Mouse (Mus musculus): Measurements from ENCODE around the gene Krt10. TPM values are rescaled to one million over a fixed set of nuclear protein-coding genes. Genes with fewer than 3 reads are reported as not detected.

Gene Krt10
- polyA plus RNA-seq, 1 experiment, result 11.0 TPM

GRCm38 (mm10) chr11:99369853-99370451 is 19.2 kb downstream of the Krt10 start:
- no peak for DNase-seq (ENCODE audit: low spot score)

DNA sequence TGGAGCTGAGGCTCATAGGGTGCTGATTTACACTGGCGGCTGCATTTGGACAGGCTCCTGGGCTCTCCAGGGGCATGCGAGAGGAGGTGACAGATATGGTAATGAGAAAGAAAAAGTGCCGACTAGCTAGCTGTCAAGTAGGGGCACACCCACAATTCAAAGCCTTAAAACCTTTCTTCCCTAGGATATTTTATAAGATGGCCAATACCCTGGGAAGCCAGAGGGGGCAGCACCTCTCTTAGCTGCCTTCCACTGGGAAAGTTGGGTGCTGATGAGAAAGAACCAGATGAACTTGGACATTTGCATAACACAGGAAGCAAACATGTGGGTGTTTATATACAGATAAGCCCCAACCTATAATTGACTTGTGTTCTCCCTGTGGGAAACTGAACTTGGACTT is 19.9 kb downstream of the Krt10 start:
- no peak for DNase-seq (ENCODE audit: low spot score)

DNA sequence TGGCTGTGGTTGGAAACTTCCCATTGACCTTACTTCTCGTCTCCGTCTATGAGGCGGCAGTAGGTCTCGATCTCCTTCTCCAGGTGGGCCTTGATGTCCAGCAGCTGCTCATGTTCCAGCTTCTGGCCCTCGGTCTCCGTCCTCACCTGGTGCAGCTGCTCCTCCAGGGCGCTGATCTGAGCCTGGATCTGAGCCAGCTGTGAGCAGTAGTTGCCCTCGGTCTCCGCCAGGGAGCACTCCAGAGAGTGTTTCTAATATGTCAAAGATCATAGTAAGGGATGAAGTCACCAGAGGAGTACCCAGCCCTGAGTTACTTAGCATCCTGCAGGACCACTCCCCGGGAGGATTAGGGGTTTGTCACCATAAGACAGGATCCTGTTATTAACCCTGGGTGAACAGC is 22.4 kb downstream of the Krt10 start:
- DNase-seq (ENCODE audit: low spot score), result no peak

GRCm38 (mm10) chr11:99364412-99364811 is 24.8 kb downstream of the Krt10 start:
- no peak for DNase-seq (ENCODE audit: low spot score)

DNA sequence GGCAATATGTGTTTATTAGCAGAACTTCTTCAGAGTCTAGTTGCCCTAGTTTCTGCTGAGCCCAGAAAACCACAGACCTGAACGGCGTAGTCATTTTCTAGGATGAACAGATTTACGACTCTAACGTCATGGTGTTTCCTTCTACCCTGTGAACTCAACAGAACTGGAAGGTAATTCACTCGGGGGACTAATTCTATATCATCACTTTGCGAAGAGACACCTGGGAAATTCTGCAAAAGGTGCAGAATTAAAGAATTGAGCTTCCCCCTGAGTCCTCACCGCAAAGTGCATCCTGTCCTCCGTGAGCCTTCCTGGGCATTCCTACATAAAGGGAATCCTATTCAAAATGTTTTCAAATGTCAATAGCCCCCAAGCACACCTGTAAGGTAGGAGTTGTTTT is 27.7 kb downstream of the Krt10 start:
- no peak for DNase-seq (ENCODE audit: low spot score)

DNA sequence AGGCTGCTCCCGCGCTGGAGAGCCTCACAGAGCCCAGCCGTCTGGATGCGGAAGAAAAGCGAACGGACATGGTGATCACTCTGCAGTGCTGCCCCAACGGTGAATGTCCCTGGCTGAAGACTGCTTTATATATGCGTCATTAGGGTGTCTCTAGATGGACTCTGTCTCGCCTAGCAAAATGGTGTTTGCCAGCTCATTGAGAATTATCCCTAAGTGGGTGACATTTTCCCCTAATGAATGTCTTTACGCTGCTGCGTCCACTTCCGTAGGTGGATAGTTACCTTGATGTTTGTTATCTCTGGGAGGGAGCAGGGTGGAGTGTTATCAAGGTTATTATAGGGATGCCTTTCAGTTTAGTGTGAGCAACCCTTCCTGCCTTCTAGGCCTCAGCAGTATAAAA is 38.2 kb downstream of the Krt10 start, which contains the start of gene Krt27:
Gene Krt27 (minus strand): TSS at position 101 of the 400 bp plus-strand sequence.
- DNase-seq (ENCODE audit: low spot score), result no peak

- DNase-seq (ENCODE audit: low spot score), result no peak
Observed at GRCm38 (mm10) chr11:99339299-99339847, 49.8 kb downstream of the Krt10 start.

DNA sequence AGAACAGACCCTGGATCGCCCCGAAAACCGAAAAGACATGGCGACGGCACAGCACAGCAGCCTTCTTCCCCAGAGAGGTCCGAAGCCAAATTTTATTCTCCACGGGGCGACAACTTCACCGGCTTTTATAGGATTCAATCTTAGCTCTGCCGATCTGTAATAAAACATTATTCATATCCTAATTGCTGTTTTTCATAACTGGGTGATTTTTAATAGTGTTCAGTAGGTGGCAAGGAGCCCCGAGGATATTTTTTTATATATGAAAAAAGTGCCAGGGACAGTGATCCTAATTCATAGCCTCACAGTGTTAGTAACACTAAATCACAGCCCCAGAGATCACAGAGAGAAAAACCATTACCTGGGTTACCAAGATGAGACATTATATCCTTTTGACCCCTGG is 51.3 kb downstream of the Krt10 start, which contains the start of gene Krt26:
Gene Krt26 (minus strand): TSS at position 101 of the 400 bp plus-strand sequence.
- DNase-seq (ENCODE audit: low spot score), result no peak

Other genes starting within 250 kb of the Krt10 start
- gene Ccr7, start 234.3 kb downstream of the Krt10 start, polyA plus RNA-seq (2012; rRNA removed), result 1.0 and 1.3 TPM in 2 replicates
- 60.3 and 81.1 TPM in 2 replicates for gene Smarce1, start 158.3 kb downstream of the Krt10 start, polyA plus RNA-seq (2012; rRNA removed)
- gene Krt222, start 145.3 kb downstream of the Krt10 start, polyA plus RNA-seq (2012; rRNA removed), result 0.23 and 0.27 TPM in 2 replicates
- not detected in 2 replicates for gene Krt24, start 104.1 kb downstream of the Krt10 start, polyA plus RNA-seq (2012; rRNA removed)
- gene Krt25, start 66.4 kb downstream of the Krt10 start, polyA plus RNA-seq (2012; rRNA removed), result not detected in 2 replicates
- gene Krt26, start 51.4 kb downstream of the Krt10 start, polyA plus RNA-seq (2012; rRNA removed), result not detected in 2 replicates
- gene Krt27, start 38.3 kb downstream of the Krt10 start, polyA plus RNA-seq (2012; rRNA removed), result not detected in 2 replicates
- not detected in 2 replicates for gene Krt28, start 14.5 kb downstream of the Krt10 start, polyA plus RNA-seq (2012; rRNA removed)
- gene Krt12, start 32.9 kb upstream of the Krt10 start, polyA plus RNA-seq (2012; rRNA removed), result 0.15 and 0.18 TPM in 2 replicates
- 48.8 and 63.6 TPM in 2 replicates for gene Krt20, start 48.8 kb upstream of the Krt10 start, polyA plus RNA-seq (2012; rRNA removed)
- gene Krt23, start 103.8 kb upstream of the Krt10 start, polyA plus RNA-seq (2012; rRNA removed), result 3.4 and 4.2 TPM in 2 replicates
- not detected in 2 replicates for gene Krt39, start 132.0 kb upstream of the Krt10 start, polyA plus RNA-seq (2012; rRNA removed)
- gene Krt40, start 153.8 kb upstream of the Krt10 start, polyA plus RNA-seq (2012; rRNA removed), result not detected in 2 replicates
- not detected in 2 replicates for gene Krtap3-3, start 161.5 kb upstream of the Krt10 start, polyA plus RNA-seq (2012; rRNA removed)
- gene Krtap3-2, start 167.5 kb upstream of the Krt10 start, polyA plus RNA-seq (2012; rRNA removed), result not detected in 2 replicates
- not detected in 2 replicates for gene Gm11939, start 170.1 kb upstream of the Krt10 start, polyA plus RNA-seq (2012; rRNA removed)
- gene Krtap3-1, start 177.3 kb upstream of the Krt10 start, polyA plus RNA-seq (2012; rRNA removed), result not detected in 2 replicates
- 0.22 TPM in 1 of 2 replicates, not detected in the other for gene Krtap1-5, start 191.7 kb upstream of the Krt10 start, polyA plus RNA-seq (2012; rRNA removed)
- not detected in 2 replicates for gene Krtap1-4, start 194.3 kb upstream of the Krt10 start, polyA plus RNA-seq (2012; rRNA removed)
- not detected in 2 replicates for gene Krtap1-3, start 202.0 kb upstream of the Krt10 start, polyA plus RNA-seq (2012; rRNA removed)
- not detected in 2 replicates for gene Krtap9-3, start 208.7 kb upstream of the Krt10 start, polyA plus RNA-seq (2012; rRNA removed)
- not detected in 2 replicates for gene Gm11938, start 213.9 kb upstream of the Krt10 start, polyA plus RNA-seq (2012; rRNA removed)
- not detected in 2 replicates for gene Gm11937, start 220.8 kb upstream of the Krt10 start, polyA plus RNA-seq (2012; rRNA removed)
- not detected in 2 replicates for gene Krtap2-4, start 225.5 kb upstream of the Krt10 start, polyA plus RNA-seq (2012; rRNA removed)
- gene Gm11562, start 231.1 kb upstream of the Krt10 start, polyA plus RNA-seq (2012; rRNA removed), result 0.18 TPM in 1 of 2 replicates, not detected in the other
- gene Krtap4-1, start 238.9 kb upstream of the Krt10 start, polyA plus RNA-seq (2012; rRNA removed), result not detected in 2 replicates
- gene Krtap4-2, start 245.7 kb upstream of the Krt10 start, polyA plus RNA-seq (2012; rRNA removed), result not detected in 2 replicates

All from urinary bladder, adult 2 months (tissue).